In genomic region chr12:77811276-77811675, GRCm38 (mm10) we compare ENCODE assay signal across 10 mouse cellular contexts.
DNase-seq lines count a peak whose midpoint lies in the region; ATAC-seq and TF ChIP-seq lines count a peak whose summit lies in the region.
"Had no signal": no experiment of that assay in that cellular context is flagged by ENCODE, and none has a peak within 500 bp of the region (broad histone marks: within the 10 kb centered on the region; RNA-seq: fewer than 3 reads in every experiment).

No protein-coding gene starts in this region.

- TF ChIP-seq CTCF in heart, adult 2 months (IDR thresholded peaks at IDR 0.05), result peak; percentile 74

- H3K4me3 ChIP-seq in heart, adult 2 months, result no peak overlapping the region
- H3K4me3 ChIP-seq: embryonic facial prominence, embryonic 15.5 days; limb, embryonic 13.5 days had no signal

- H3K36me3 ChIP-seq in heart, adult 2 months (ENCODE audit: control insufficient read depth, insufficient read depth, low read length), result no peaks in the 10 kb centered on the region
- H3K36me3 ChIP-seq: embryonic facial prominence, embryonic 15.5 days; limb, embryonic 13.5 days had no signal

- H3K79me2 ChIP-seq in heart, adult 2 months (replicated peaks; ENCODE audit: control insufficient read depth, insufficient read depth, low read length), result no peaks in the 10 kb centered on the region

- intact Hi-C loops in heart, adult 2 months (cut with DNase I), result no loop called here

- H3K4me1 ChIP-seq in heart, adult 2 months (ENCODE audit: control insufficient read depth, insufficient read depth, low read length), result no peaks in the 10 kb centered on the region
- H3K4me1 ChIP-seq: embryonic facial prominence, embryonic 15.5 days had no signal

- 56% methylated on average over 2 of the region's 2 CpGs for WGBS in heart, adult 2 months

- TF ChIP-seq POLR2A in heart, adult 2 months (IDR thresholded peaks at IDR 0.05; ENCODE audit: insufficient read depth, low read depth, low read length), result no peak

- ATAC-seq in hematopoietic stem cell, adult 5-6 weeks (replicated peaks in 1 of 2; ENCODE audit: insufficient read depth in 1 of 2, low FRiP score in 2 of 2, low TSS enrichment in 1 of 2, low read depth in 1 of 2, poor library complexity in 2 of 2, severe bottlenecking in 2 of 2), result peak; percentile 58 to 71; a peak in 2 of 4 replicates

- peak in 1 of 2 experiments; percentile 28 for DNase-seq in heart, adult 2 months
- no peak for DNase-seq in heart, adult 8-10 months (ENCODE audit: low spot score)
- DNase-seq in ovary, postnatal 36 days (ENCODE audit: low spot score), result peak; percentile 23
- no peak for DNase-seq in ovary, postnatal 14 days (ENCODE audit: low spot score)
- DNase-seq in WW6 (ENCODE audit: low read depth, low spot score), result peak; percentile 24
- DNase-seq in thymus, postnatal 0 days (ENCODE audit: low spot score), result peak; percentile 53
- no peak for DNase-seq in right cerebral cortex, adult 18-20 months

- no peaks in the 10 kb centered on the region for H3K27me3 ChIP-seq in heart, adult 2 months (ENCODE audit: control insufficient read depth, insufficient read depth, low read length)
- H3K27me3 ChIP-seq: embryonic facial prominence, embryonic 15.5 days; limb, embryonic 13.5 days had no signal

- no peak overlapping the region for H3K9ac ChIP-seq in heart, adult 2 months (ENCODE audit: low read depth, low read length)
- H3K9ac ChIP-seq: embryonic facial prominence, embryonic 15.5 days; limb, embryonic 13.5 days had no signal

- no peak for TF ChIP-seq EP300 in heart, adult 2 months (IDR thresholded peaks at IDR 0.05; ENCODE audit: insufficient read depth, low read depth, low read length)

- H3K27ac ChIP-seq in heart, adult 2 months, result no peak overlapping the region
- H3K27ac ChIP-seq: embryonic facial prominence, embryonic 15.5 days; limb, embryonic 13.5 days had no signal

Comparison
In these comparisons a context has a peak if more than half of its experiments do, and no peak if none do; other contexts are left out.
1. DNase-seq: peak in ovary, postnatal 36 days (single experiment), WW6 (single experiment) and thymus, postnatal 0 days (single experiment); none in heart, adult 8-10 months (single experiment), ovary, postnatal 14 days (single experiment) and right cerebral cortex, adult 18-20 months (single experiment).